Mouse (Mus musculus): ENCODE data around the gene Hdac10. TPM values are rescaled to one million over a fixed set of nuclear protein-coding genes. Genes with fewer than 3 reads are reported as not detected.

The Hdac10 gene
- polyA plus RNA-seq, 1 experiment from 2014 or later, result 9.8 TPM

GRCm38 (mm10) chr15:89125351-89125750 is 3.1 kb downstream of the Hdac10 start:
- H3K4me1 ChIP-seq (ENCODE audit: control insufficient read depth, insufficient read depth, low read length), result peaks cover 22% of the 10 kb centered on the region
- ATAC-seq (ENCODE audit: insufficient number of reproducible peaks, low FRiP score, low TSS enrichment, low read depth), result no peak
- 90% methylated on average over 9 of the region's 9 CpGs for WGBS

DNA sequence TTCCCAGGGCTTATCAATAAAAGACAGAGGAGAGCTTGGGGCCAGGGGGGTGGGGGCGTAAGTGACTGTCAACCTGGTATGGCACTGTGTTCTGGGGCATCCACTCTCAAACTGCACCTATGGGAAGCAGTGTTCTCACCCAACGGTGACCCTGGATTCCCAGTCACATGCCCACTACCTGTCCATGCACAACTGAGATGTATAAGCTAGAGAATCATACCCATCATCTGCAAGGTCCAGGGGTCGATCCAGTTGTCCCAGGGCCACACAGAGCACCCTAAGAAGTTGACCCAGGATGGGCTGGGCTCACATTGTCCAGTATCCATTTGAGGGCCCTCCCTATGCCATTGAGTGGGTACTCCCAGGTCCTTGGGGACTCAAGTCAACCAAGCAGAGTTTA is 4.2 kb downstream of the Hdac10 start:
- Histone ChIP-seq H3K4me2 (ENCODE audit: low read depth, severe bottlenecking) (no peak overlapping the region), H3K4me1 (ENCODE audit: control insufficient read depth, insufficient read depth, low read length) (peaks cover 24% of the 10 kb centered on the region), H3K27ac (replicated peaks; ENCODE audit: low read depth, low read length) (no peak overlapping the region), H3K27me3 (ENCODE audit: control insufficient read depth, insufficient read depth, low read length) (no peaks in the 10 kb centered on the region), H3K9me3 (ENCODE audit: control insufficient read depth, low read length) (no peaks in the 10 kb centered on the region), H3K36me3 (ENCODE audit: control insufficient read depth, insufficient read depth, low read length) (peaks cover 2% of the 10 kb centered on the region; the same call in 1 of the 2 replicates), H3K9ac (ENCODE audit: low read length) (no peak overlapping the region), H3K4me3 (ENCODE audit: low read depth, low read length) (no peak overlapping the region)
- DNase-seq (ENCODE audit: low spot score), result no peak
- 89% methylated on average over 3 of the region's 3 CpGs for WGBS
- ATAC-seq (ENCODE audit: insufficient number of reproducible peaks, low FRiP score, low TSS enrichment, low read depth), result no peak

More at GRCm38 (mm10) chr15:89125351-89125750, 3.1 kb downstream of the Hdac10 start:
- no peak overlapping the region for H3K27ac ChIP-seq (replicated peaks; ENCODE audit: low read depth, low read length)
- H3K4me3 ChIP-seq (ENCODE audit: low read depth, low read length), result no peak overlapping the region
- peaks cover 2% of the 10 kb centered on the region; the same call in 1 of the 2 replicates for H3K36me3 ChIP-seq (ENCODE audit: control insufficient read depth, insufficient read depth, low read length)
- no peak for DNase-seq (ENCODE audit: low spot score)
- H3K4me2 ChIP-seq (ENCODE audit: low read depth, severe bottlenecking), result no peak overlapping the region
- no peak overlapping the region for H3K9ac ChIP-seq (ENCODE audit: low read length)
- H3K27me3 ChIP-seq (ENCODE audit: control insufficient read depth, insufficient read depth, low read length), result no peaks in the 10 kb centered on the region
- no peaks in the 10 kb centered on the region for H3K9me3 ChIP-seq (ENCODE audit: control insufficient read depth, low read length)

DNA sequence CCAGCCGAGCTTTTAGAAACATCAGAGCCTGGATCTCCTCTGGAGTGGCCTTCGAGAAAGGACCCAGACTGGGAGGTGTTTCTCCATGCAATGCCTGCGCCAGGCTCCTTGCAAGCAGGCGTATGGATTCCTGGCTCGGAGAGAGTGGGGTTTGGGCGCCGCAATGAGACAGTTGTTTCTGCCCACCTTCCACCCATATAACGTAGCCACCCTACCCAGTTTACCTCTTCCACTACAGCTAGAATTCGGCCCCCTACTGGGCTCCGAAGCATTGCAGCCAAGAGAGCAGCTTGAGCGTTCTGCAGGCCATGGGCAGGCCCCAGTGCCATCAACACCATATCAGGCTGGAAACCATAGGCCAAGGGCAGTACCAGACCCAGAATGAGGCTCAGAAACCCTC is 4.9 kb downstream of the Hdac10 start:
- 28% methylated on average over 11 of the region's 11 CpGs for WGBS
- peak; percentile 55 for DNase-seq (ENCODE audit: low spot score)
- H3K9ac ChIP-seq (ENCODE audit: low read length), result peak overlapping the region; percentile 82
- H3K4me1 ChIP-seq (ENCODE audit: control insufficient read depth, insufficient read depth, low read length), result peaks cover 24% of the 10 kb centered on the region
- ATAC-seq (ENCODE audit: insufficient number of reproducible peaks, low FRiP score, low TSS enrichment, low read depth), result no peak
- peak overlapping the region; percentile 88 for H3K4me2 ChIP-seq (ENCODE audit: low read depth, severe bottlenecking)
- H3K4me3 ChIP-seq (ENCODE audit: low read depth, low read length), result peak overlapping the region; percentile 89
- H3K36me3 ChIP-seq (ENCODE audit: control insufficient read depth, insufficient read depth, low read length), result peaks cover 2% of the 10 kb centered on the region; the same call in 1 of the 2 replicates
- H3K9me3 ChIP-seq (ENCODE audit: control insufficient read depth, low read length), result no peaks in the 10 kb centered on the region
- H3K27me3 ChIP-seq (ENCODE audit: control insufficient read depth, insufficient read depth, low read length), result no peaks in the 10 kb centered on the region
- H3K27ac ChIP-seq (replicated peaks; ENCODE audit: low read depth, low read length), result no peak overlapping the region; the same call in 1 of the 2 replicates

DNA sequence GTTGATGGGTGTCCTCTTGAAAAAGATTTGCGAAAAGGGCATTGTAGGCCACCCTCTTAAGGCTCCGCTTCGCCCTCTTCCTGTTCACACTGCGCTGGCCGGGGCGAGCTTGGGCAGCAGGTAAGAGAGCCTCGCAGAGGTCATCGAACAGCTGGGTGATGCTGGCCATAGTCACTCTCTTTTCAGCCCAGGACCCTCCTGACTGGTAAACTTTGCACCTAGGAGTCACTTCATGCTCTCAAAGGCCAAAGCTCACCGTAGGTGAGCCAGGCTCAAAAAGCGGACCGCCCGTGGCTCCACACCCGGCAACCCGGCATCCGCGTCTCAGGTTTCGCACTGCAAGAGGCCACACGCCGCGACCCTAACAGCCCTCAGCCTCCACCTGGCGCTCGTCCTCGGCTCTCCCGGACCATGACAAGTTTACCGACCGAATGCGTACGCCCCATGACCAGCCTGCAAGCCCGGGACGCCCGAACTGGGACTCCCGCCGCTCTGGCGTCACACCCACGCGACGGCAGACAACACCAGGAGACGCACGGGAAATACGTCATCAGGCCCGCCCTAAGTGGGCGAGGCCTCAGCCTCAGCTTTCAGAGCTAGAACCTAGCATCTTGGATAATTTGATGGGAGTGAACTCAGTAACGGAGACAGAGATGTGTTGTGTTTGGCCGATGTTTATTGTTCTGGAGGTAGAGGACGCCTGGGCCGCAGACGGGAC is 5.7 kb downstream of the Hdac10 start, which contains the start of gene Tubgcp6:
TSS of gene Tubgcp6 (minus strand) at position 464 of the 718 bp plus-strand sequence.
- peaks cover 20% of the 10 kb centered on the region for H3K4me1 ChIP-seq (ENCODE audit: control insufficient read depth, insufficient read depth, low read length)
- H3K9ac ChIP-seq (ENCODE audit: low read length), result peak within 1 kb of the TSS; percentile 82
- WGBS, result under 1% methylated on average over 47 of the region's 47 CpGs
- peaks cover 2% of the 10 kb centered on the region for H3K36me3 ChIP-seq (ENCODE audit: control insufficient read depth, insufficient read depth, low read length)
- DNase-seq (ENCODE audit: low spot score) (peak; percentile 97), ATAC-seq (ENCODE audit: insufficient number of reproducible peaks, low FRiP score, low TSS enrichment, low read depth) (peak; percentile 71)
- H3K4me2 ChIP-seq (ENCODE audit: low read depth, severe bottlenecking), result peak within 1 kb of the TSS; percentile 88
- H3K27me3 ChIP-seq (ENCODE audit: control insufficient read depth, insufficient read depth, low read length), result no peaks in the 10 kb centered on the region
- peak within 1 kb of the TSS; percentile 89 for H3K4me3 ChIP-seq (ENCODE audit: low read depth, low read length)
- no peaks in the 10 kb centered on the region for H3K9me3 ChIP-seq (ENCODE audit: control insufficient read depth, low read length)
- no peak within 1 kb of the TSS; the same call in 1 of the 2 replicates for H3K27ac ChIP-seq (replicated peaks; ENCODE audit: low read depth, low read length)

- no peak for ATAC-seq (ENCODE audit: insufficient number of reproducible peaks, low FRiP score, low TSS enrichment, low read depth)
- H3K4me1 ChIP-seq (ENCODE audit: control insufficient read depth, insufficient read depth, low read length), result peaks cover 13% of the 10 kb centered on the region
- H3K36me3 ChIP-seq (ENCODE audit: control insufficient read depth, insufficient read depth, low read length), result peaks cover 11% of the 10 kb centered on the region
- H3K9me3 ChIP-seq (ENCODE audit: control insufficient read depth, low read length), result no peaks in the 10 kb centered on the region
- H3K4me2 ChIP-seq (ENCODE audit: low read depth, severe bottlenecking), result no peak overlapping the region
- no peak overlapping the region for H3K27ac ChIP-seq (replicated peaks; ENCODE audit: low read depth, low read length)
- H3K4me3 ChIP-seq (ENCODE audit: low read depth, low read length), result no peak overlapping the region
- H3K27me3 ChIP-seq (ENCODE audit: control insufficient read depth, insufficient read depth, low read length), result no peaks in the 10 kb centered on the region
- no peak for DNase-seq (ENCODE audit: low spot score)
- no peak overlapping the region for H3K9ac ChIP-seq (ENCODE audit: low read length)
Observed at GRCm38 (mm10) chr15:89118007-89118406, 10.5 kb downstream of the Hdac10 start.

- Histone ChIP-seq H3K9ac (ENCODE audit: low read length) (no peak overlapping the region), H3K27me3 (ENCODE audit: control insufficient read depth, insufficient read depth, low read length) (no peaks in the 10 kb centered on the region), H3K4me1 (ENCODE audit: control insufficient read depth, insufficient read depth, low read length) (no peaks in the 10 kb centered on the region), H3K9me3 (ENCODE audit: control insufficient read depth, low read length) (no peaks in the 10 kb centered on the region), H3K4me3 (ENCODE audit: low read depth, low read length) (no peak overlapping the region), H3K4me2 (ENCODE audit: low read depth, severe bottlenecking) (no peak overlapping the region), H3K27ac (replicated peaks; ENCODE audit: low read depth, low read length) (no peak overlapping the region), H3K36me3 (ENCODE audit: control insufficient read depth, insufficient read depth, low read length) (peaks cover 16% of the 10 kb centered on the region)
- DNase-seq (ENCODE audit: low spot score), result no peak
- ATAC-seq (ENCODE audit: insufficient number of reproducible peaks, low FRiP score, low TSS enrichment, low read depth), result no peak
- 76% methylated on average over 9 of the region's 9 CpGs for WGBS
Observed at GRCm38 (mm10) chr15:89110147-89110546, 18.4 kb downstream of the Hdac10 start.

DNA sequence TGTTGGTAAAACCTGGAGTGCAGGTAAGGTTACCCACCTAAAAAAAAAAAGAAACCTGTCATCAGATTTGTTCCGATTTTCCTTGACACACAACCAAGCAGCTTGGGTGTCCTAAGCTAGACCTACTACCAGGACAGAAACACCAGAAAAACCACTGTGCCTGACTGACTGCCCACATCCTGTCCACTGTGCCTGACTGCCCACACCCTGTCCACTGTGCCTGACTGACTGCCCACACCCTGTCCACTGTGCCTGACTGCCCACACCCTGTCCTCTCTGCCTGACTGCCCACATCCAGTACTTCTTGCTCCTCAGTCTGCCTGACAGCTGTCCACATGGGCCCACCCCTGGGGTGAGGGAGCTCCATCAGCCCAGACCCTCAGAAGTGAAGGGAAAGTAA is 21.5 kb downstream of the Hdac10 start:
- 93% methylated on average over 1 of the region's 1 CpGs for WGBS
- Histone ChIP-seq H3K9ac (ENCODE audit: low read length) (no peak overlapping the region), H3K9me3 (ENCODE audit: control insufficient read depth, low read length) (no peaks in the 10 kb centered on the region), H3K4me1 (ENCODE audit: control insufficient read depth, insufficient read depth, low read length) (no peaks in the 10 kb centered on the region), H3K4me3 (ENCODE audit: low read depth, low read length) (no peak overlapping the region), H3K4me2 (ENCODE audit: low read depth, severe bottlenecking) (no peak overlapping the region), H3K27me3 (ENCODE audit: control insufficient read depth, insufficient read depth, low read length) (no peaks in the 10 kb centered on the region), H3K36me3 (ENCODE audit: control insufficient read depth, insufficient read depth, low read length) (peaks cover 31% of the 10 kb centered on the region), H3K27ac (replicated peaks; ENCODE audit: low read depth, low read length) (no peak overlapping the region)
- no peak for ATAC-seq (ENCODE audit: insufficient number of reproducible peaks, low FRiP score, low TSS enrichment, low read depth)
- no peak for DNase-seq (ENCODE audit: low spot score)

GRCm38 (mm10) chr15:89106073-89106472 is 22.4 kb downstream of the Hdac10 start:
- WGBS, result 87% methylated on average over 13 of the region's 13 CpGs
- DNase-seq (ENCODE audit: low spot score) (no peak), ATAC-seq (ENCODE audit: insufficient number of reproducible peaks, low FRiP score, low TSS enrichment, low read depth) (no peak)
- Histone ChIP-seq H3K27me3 (ENCODE audit: control insufficient read depth, insufficient read depth, low read length) (no peaks in the 10 kb centered on the region), H3K9ac (ENCODE audit: low read length) (no peak overlapping the region), H3K36me3 (ENCODE audit: control insufficient read depth, insufficient read depth, low read length) (peaks cover 38% of the 10 kb centered on the region), H3K4me3 (ENCODE audit: low read depth, low read length) (no peak overlapping the region), H3K4me1 (ENCODE audit: control insufficient read depth, insufficient read depth, low read length) (no peaks in the 10 kb centered on the region), H3K9me3 (ENCODE audit: control insufficient read depth, low read length) (no peaks in the 10 kb centered on the region), H3K4me2 (ENCODE audit: low read depth, severe bottlenecking) (no peak overlapping the region), H3K27ac (replicated peaks; ENCODE audit: low read depth, low read length) (no peak overlapping the region)

Measured in limb, embryonic 11.5 days (tissue).